Mouse (Mus musculus) C2C12 (cell line): ENCODE data around the gene Dpyd. TPM values are rescaled to one million over a fixed set of nuclear protein-coding genes. Genes with fewer than 3 reads are reported as not detected.

Experiments used
- H3K27me3 ChIP-seq: one replicate; pipeline ENCODE4 v1.6.1; 2011; ENCODE audit not compliant: control insufficient read depth, insufficient read depth, insufficient read length
- H3K36me3 ChIP-seq: one replicate; pipeline ENCODE4 v1.6.1; 2011; ENCODE audit not compliant: control insufficient read depth, insufficient read depth
- H3K4me3 ChIP-seq: one replicate; pipeline ENCODE4 v1.5.1; 2011; ENCODE audit warnings: mild to moderate bottlenecking, control low read depth; ENCODE audit not compliant: poor library complexity, insufficient read depth, severe bottlenecking
- H3K79me2 ChIP-seq: one replicate; pipeline ENCODE4 v1.6.1; 2011; ENCODE audit not compliant: control insufficient read depth, insufficient read depth
- H3K79me3 ChIP-seq: one replicate; pipeline ENCODE4 v1.6.1; 2011; ENCODE audit warnings: low read depth, control low read depth
- H3ac ChIP-seq: one replicate; pipeline ENCODE3; 2011; ENCODE audit warnings: low read depth; ENCODE audit not compliant: control insufficient read depth, insufficient read length
- CEBPB ChIP-seq: IDR thresholded peaks from one replicate; pipeline ENCODE4 v1.6.1; 2011; ENCODE audit warnings: low read depth, mild to moderate bottlenecking, control low read depth, moderate library complexity
- CTCF ChIP-seq: IDR thresholded peaks from one replicate; pipeline ENCODE4 v1.5.1; 2011; ENCODE audit not compliant: control insufficient read depth, insufficient read depth, insufficient read length
- FOSL1 ChIP-seq: IDR thresholded peaks from one replicate; pipeline ENCODE4 v1.8.0; 2011; ENCODE audit warnings: mild to moderate bottlenecking, low read length; ENCODE audit not compliant: poor library complexity, insufficient read depth, severe bottlenecking
- MAX ChIP-seq: IDR thresholded peaks from one replicate; pipeline ENCODE4 v1.6.1; 2011; ENCODE audit warnings: mild to moderate bottlenecking, control low read depth
- MYOD1 ChIP-seq: IDR thresholded peaks from one replicate; pipeline ENCODE4 v1.6.1; 2011; ENCODE audit warnings: low read depth; ENCODE audit not compliant: control insufficient read depth, insufficient read length
- MYOG ChIP-seq: IDR thresholded peaks from one replicate; pipeline ENCODE4 v1.6.1; 2011; ENCODE audit not compliant: control insufficient read depth, insufficient read length; ENCODE audit errors: extremely low read depth
- USF1 ChIP-seq: IDR thresholded peaks from one replicate; pipeline ENCODE4 v1.6.1; 2011; ENCODE audit warnings: low read depth, mild to moderate bottlenecking, control low read depth, moderate library complexity
- polyA plus RNA-seq: library from polyadenylated mRNA; unstranded; fragments of >200 nt; fragmentation: generic; extraction: Trizol; gene quantifications from one replicate; pipeline ENCODE4 v1.2.1, GENCODE M21; 2012; ENCODE audit warnings: missing spikeins

The Dpyd gene
- polyA plus RNA-seq, 1 experiment, result 0.60 TPM

DNA sequence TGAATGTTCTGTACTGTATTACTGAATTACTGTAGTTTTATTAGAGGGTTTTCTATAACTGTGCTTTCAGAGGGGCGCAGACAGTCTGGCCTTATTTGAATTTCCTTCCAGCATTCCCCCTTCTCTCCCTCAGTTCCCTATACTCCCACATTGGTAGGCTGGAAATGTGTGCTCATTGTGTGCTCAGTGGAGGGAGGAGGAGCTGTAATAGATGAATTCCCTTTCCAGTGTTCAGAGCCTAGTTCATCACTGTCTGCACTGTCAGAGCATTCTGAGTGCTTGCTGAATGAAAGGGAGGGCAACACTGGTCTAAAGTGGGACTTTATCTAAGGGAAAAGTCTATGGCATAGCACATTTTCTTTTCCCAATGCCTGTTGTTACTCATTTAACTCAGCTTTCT lies 582.9 kb downstream of the Dpyd start:
- Histone ChIP-seq H3K4me3 (no peak overlapping the region), H3K36me3 (no peaks in the 10 kb centered on the region)

GRCm38 (mm10) chr3:119154604-119155444 lies 592.9 kb downstream of the Dpyd start:
- no peaks in the 10 kb centered on the region for H3K79me2 ChIP-seq
- no peaks in the 10 kb centered on the region for H3K27me3 ChIP-seq
- TF ChIP-seq MYOG (no peak), USF1 (no peak), FOSL1 (no peak), CTCF (no peak), MAX (no peak), CEBPB (no peak), MYOD1 (no peak)
- H3ac ChIP-seq, result no peak overlapping the region
- no peaks in the 10 kb centered on the region for H3K36me3 ChIP-seq
- H3K79me3 ChIP-seq, result no peaks in the 10 kb centered on the region
- H3K4me3 ChIP-seq, result no peak overlapping the region

More for the DNA sequence above, 582.9 kb downstream of the Dpyd start:
- Histone ChIP-seq H3ac (no peak overlapping the region), H3K79me2 (no peaks in the 10 kb centered on the region), H3K79me3 (no peaks in the 10 kb centered on the region), H3K27me3 (no peaks in the 10 kb centered on the region)
- TF ChIP-seq MYOG (no peak), FOSL1 (no peak), CEBPB (no peak), CTCF (no peak), USF1 (no peak), MAX (no peak), MYOD1 (no peak)

DNA sequence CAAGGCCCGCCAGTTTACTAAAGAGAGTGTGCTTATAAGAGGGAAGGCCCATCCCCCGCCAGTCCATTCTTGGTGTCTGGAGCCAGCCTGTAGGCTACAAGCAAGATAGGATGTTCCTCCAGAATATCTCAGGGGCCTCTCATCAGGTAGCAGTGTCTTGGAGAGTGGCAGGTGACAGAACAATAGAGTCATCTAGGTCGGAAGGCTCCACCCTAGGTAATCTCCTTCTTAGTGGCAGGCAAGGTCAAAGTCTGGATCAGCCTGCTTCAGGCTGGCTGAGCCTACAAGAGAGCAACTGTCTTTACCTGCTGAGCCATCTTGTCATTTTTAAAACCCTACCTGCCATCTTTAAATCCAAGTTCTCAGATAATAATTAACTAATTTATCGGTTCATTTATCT lies 596.7 kb downstream of the Dpyd start:
- Histone ChIP-seq H3ac (no peak overlapping the region), H3K4me3 (no peak overlapping the region), H3K27me3 (no peaks in the 10 kb centered on the region), H3K79me2 (no peaks in the 10 kb centered on the region), H3K36me3 (no peaks in the 10 kb centered on the region), H3K79me3 (no peaks in the 10 kb centered on the region)
- no peak for TF ChIP-seq CEBPB
- no peak for TF ChIP-seq FOSL1
- no peak for TF ChIP-seq MYOD1
- no peak for TF ChIP-seq USF1
- no peak for TF ChIP-seq MAX

DNA sequence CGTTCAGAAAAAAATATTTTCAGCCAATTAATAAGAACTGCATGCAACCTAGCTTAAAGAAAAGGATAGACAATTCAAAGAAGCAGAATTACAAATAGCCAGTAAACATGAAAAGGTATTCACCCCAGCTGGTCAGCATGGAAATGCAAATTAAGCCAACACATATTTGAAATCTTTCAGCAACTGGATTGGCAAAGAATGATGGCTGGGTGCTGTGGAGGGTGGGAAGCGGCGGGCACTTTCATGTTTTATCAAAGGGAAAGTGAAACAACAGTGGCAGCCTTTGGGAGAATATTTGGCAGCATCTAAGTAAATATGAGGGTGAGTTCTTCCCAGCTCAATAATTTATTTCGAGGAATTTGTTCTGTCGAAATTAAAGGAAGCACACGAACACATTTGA lies 603.8 kb downstream of the Dpyd start:
- TF ChIP-seq CTCF, result no peak
- H3K4me3 ChIP-seq, result no peak overlapping the region
- H3K27me3 ChIP-seq, result no peaks in the 10 kb centered on the region
- H3ac ChIP-seq, result no peak overlapping the region
- H3K79me3 ChIP-seq, result no peaks in the 10 kb centered on the region
- H3K79me2 ChIP-seq, result no peaks in the 10 kb centered on the region
- no peaks in the 10 kb centered on the region for H3K36me3 ChIP-seq

DNA sequence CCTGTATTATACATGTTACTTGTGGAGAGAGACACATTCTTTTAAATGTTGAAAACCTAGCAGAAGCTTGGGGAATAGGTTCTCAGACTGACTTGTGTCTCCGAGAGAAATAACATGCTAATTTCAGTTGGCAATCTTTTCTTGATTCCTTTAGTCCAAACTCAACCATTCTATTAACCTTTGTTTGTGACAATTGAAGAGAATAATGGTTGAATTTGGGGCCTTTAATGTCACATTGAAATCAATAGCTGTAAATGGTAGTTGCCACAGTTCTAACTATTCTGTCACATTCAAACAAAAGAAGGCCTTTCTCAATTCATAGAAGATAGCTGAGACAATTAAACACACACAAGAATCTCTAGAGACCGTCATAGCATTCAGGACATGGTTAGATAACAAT lies 606.2 kb downstream of the Dpyd start:
- Histone ChIP-seq H3K4me3 (no peak overlapping the region), H3ac (no peak overlapping the region), H3K79me2 (no peaks in the 10 kb centered on the region), H3K27me3 (no peaks in the 10 kb centered on the region), H3K36me3 (no peaks in the 10 kb centered on the region), H3K79me3 (no peaks in the 10 kb centered on the region)
- no peak for TF ChIP-seq MYOD1
- no peak for TF ChIP-seq FOSL1
- TF ChIP-seq MAX, result no peak
- no peak for TF ChIP-seq CTCF
- TF ChIP-seq CEBPB, result no peak
- TF ChIP-seq MYOG, result no peak
- TF ChIP-seq USF1, result no peak

DNA sequence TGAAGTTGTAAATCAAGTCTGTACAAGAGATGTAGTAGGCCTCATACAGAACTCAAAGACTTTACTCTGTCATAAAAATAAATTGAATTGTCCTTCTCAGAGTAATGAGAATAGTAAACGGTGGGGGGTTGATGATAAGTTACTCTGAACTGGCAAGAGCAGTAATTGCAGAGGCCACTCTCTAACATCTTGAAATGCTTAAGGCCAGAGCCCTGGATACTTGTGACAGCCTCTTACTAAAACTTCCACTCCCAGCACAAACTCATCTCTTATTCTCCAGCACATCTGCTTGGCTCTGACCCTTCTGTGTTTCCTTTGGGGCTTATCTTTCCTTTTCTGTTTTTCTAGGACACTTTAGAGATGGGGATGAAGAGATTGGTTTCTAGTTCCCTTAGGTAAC lies 606.7 kb downstream of the Dpyd start:
- H3K27me3 ChIP-seq, result no peaks in the 10 kb centered on the region

More for the DNA sequence above, 606.7 kb downstream of the Dpyd start:
- no peak overlapping the region for H3ac ChIP-seq
- H3K36me3 ChIP-seq, result no peaks in the 10 kb centered on the region
- no peak for TF ChIP-seq FOSL1
- TF ChIP-seq MYOG, result no peak
- no peak for TF ChIP-seq CEBPB
- no peak for TF ChIP-seq USF1
- TF ChIP-seq MAX, result no peak
- TF ChIP-seq CTCF, result no peak
- TF ChIP-seq MYOD1, result no peak
- H3K4me3 ChIP-seq, result no peak overlapping the region
- no peaks in the 10 kb centered on the region for H3K79me2 ChIP-seq
- no peaks in the 10 kb centered on the region for H3K79me3 ChIP-seq
